Mouse (Mus musculus): Measurements from ENCODE around the gene Cdc20b.

Cdc20b gene

GRCm38 (mm10) chr13:113023274-113024143, 11.4 kb upstream of the Cdc20b start:
- DNase-seq (ENCODE audit: low spot score in 2 of 2), result no peak

GRCm38 (mm10) chr13:113031351-113031750, 3.6 kb upstream of the Cdc20b start:
- no peak for DNase-seq (ENCODE audit: low spot score in 2 of 2)

GRCm38 (mm10) chr13:113031792-113032571, 2.9 kb upstream of the Cdc20b start:
- peak in 1 of 2 experiments; percentile 27 for DNase-seq (ENCODE audit: low spot score in 2 of 2)

- DNase-seq (ENCODE audit: low spot score in 2 of 2), result no peak
These were observed 2.1 kb upstream of the Cdc20b start for GRCm38 (mm10) chr13:113032831-113033230.

- no peak for DNase-seq (ENCODE audit: low spot score in 2 of 2)
These were observed 532 bp upstream of the Cdc20b start for GRCm38 (mm10) chr13:113034271-113034886.

- DNase-seq (ENCODE audit: low spot score in 2 of 2), result peak; percentile 33 to 62
These were observed 941 bp downstream of the Cdc20b start for GRCm38 (mm10) chr13:113035852-113036251.

- no peak for DNase-seq (ENCODE audit: low spot score in 2 of 2)
These were observed 10.0 kb downstream of the Cdc20b start for GRCm38 (mm10) chr13:113044876-113045275.

GRCm38 (mm10) chr13:113045458-113046110, 10.7 kb downstream of the Cdc20b start:
- DNase-seq (ENCODE audit: low spot score in 2 of 2), result no peak

- DNase-seq (ENCODE audit: low spot score in 2 of 2), result peak in 1 of 2 experiments; percentile 27
These were observed 11.4 kb downstream of the Cdc20b start, which contains the start of gene Gpx8 for GRCm38 (mm10) chr13:113046211-113046883. Gene Gpx8, minus strand, starts transcription at chr13:113046410.

GRCm38 (mm10) chr13:113047018-113047417, 12.1 kb downstream of the Cdc20b start:
- no peak for DNase-seq (ENCODE audit: low spot score in 2 of 2)

- no peak for DNase-seq (ENCODE audit: low spot score in 2 of 2)
These were observed 12.7 kb downstream of the Cdc20b start for GRCm38 (mm10) chr13:113047647-113048046.

GRCm38 (mm10) chr13:113054230-113054629, 19.3 kb downstream of the Cdc20b start:
- DNase-seq (ENCODE audit: low spot score in 2 of 2), result no peak

GRCm38 (mm10) chr13:113055826-113056225, 20.9 kb downstream of the Cdc20b start:
- no peak for DNase-seq (ENCODE audit: low spot score in 2 of 2)

- DNase-seq (ENCODE audit: low spot score in 2 of 2), result no peak
These were observed 26.8 kb downstream of the Cdc20b start for GRCm38 (mm10) chr13:113061746-113062145.

GRCm38 (mm10) chr13:113064542-113064941, 29.6 kb downstream of the Cdc20b start:
- no peak for DNase-seq (ENCODE audit: low spot score in 2 of 2)

- no peak for DNase-seq (ENCODE audit: low spot score in 2 of 2)
These were observed 44.1 kb downstream of the Cdc20b start for GRCm38 (mm10) chr13:113079021-113079420.

GRCm38 (mm10) chr13:113082101-113082500, 47.2 kb downstream of the Cdc20b start:
- DNase-seq (ENCODE audit: low spot score in 2 of 2), result no peak

GRCm38 (mm10) chr13:113084732-113085131, 49.8 kb downstream of the Cdc20b start:
- DNase-seq (ENCODE audit: low spot score in 2 of 2), result no peak

- no peak for DNase-seq (ENCODE audit: low spot score in 2 of 2)
These were observed 52.5 kb downstream of the Cdc20b start for GRCm38 (mm10) chr13:113087226-113088017.

- no peak for DNase-seq (ENCODE audit: low spot score in 2 of 2)
These were observed 55.6 kb downstream of the Cdc20b start for GRCm38 (mm10) chr13:113090489-113090888.

Measured in right cerebral cortex, postnatal 36 days (tissue).